Mouse (Mus musculus) neural tube, embryonic 10.5 days (tissue): ENCODE measurements around the gene Olfr112.
"Not testable (repeated sequence)": the region's sequence is repeated elsewhere in the genome, so short reads cannot be mapped to it uniquely, and the experiment has no call there.

Source experiments
- DNase-seq: peaks from one replicate; pipeline ENCODE4 v3.0.0-alpha.2; 2017; ENCODE audit warnings: low spot score; ENCODE audit errors: extremely low spot score

The Olfr112 gene

GRCm38 (mm10) chr17:37569351-37569750 lies at the start of gene Olfr112:
TSS of gene Olfr112 (minus strand) at chr17:37569451.
- no peak for DNase-seq

- DNase-seq, result no peak
Measured at GRCm38 (mm10) chr17:37592643-37593042, 23.4 kb upstream of the Olfr112 start, which contains the start of gene Olfr114. TSS of gene Olfr114 (minus strand) at chr17:37592743.

- DNase-seq, result no peak
Measured at GRCm38 (mm10) chr17:37577563-37577962, 8.3 kb upstream of the Olfr112 start, which contains the start of gene Olfr113. TSS of gene Olfr113 (minus strand) at chr17:37577663.

- no peak for DNase-seq
Measured at GRCm38 (mm10) chr17:37558913-37559615, 10.2 kb downstream of the Olfr112 start.

- no peak for DNase-seq
Measured at GRCm38 (mm10) chr17:37543800-37544435, 25.3 kb downstream of the Olfr112 start.

GRCm38 (mm10) chr17:37541454-37542119 lies 27.7 kb downstream of the Olfr112 start:
- no peak for DNase-seq

- DNase-seq, result not testable (repeated sequence)
Measured at GRCm38 (mm10) chr17:37538416-37538815, 30.8 kb downstream of the Olfr112 start.

GRCm38 (mm10) chr17:37535173-37535572 lies 34.1 kb downstream of the Olfr112 start:
- no peak for DNase-seq

GRCm38 (mm10) chr17:37525427-37525826 lies 43.8 kb downstream of the Olfr112 start:
- not testable (repeated sequence) for DNase-seq

GRCm38 (mm10) chr17:37524612-37525011 lies 44.6 kb downstream of the Olfr112 start:
- DNase-seq, result not testable (repeated sequence)
